Comparison of ENCODE assay signal across 9 mouse cellular contexts in genomic region chr11:36334100-36334735, GRCm38 (mm10).
DNase-seq lines count a peak whose midpoint lies in the region; ATAC-seq and TF ChIP-seq lines count a peak whose summit lies in the region.
"Had no signal": no experiment of that assay in that cellular context is flagged by ENCODE, and none has a peak within 500 bp of the region (broad histone marks: within the 10 kb centered on the region; RNA-seq: fewer than 3 reads in every experiment).

No protein-coding gene starts in this region.

- H3K27ac ChIP-seq in hindbrain, embryonic 10.5 days, result 0 out of 2 replicates have a peak overlapping the region, but pooled peaks have one; percentile 50
- H3K27ac ChIP-seq in hindbrain, embryonic 12.5 days, result no peak overlapping the region
- H3K27ac ChIP-seq in forebrain, postnatal 0 days (ENCODE audit: low read depth, low read length), result no peak overlapping the region
- H3K27ac ChIP-seq in midbrain, embryonic 14.5 days (replicated peaks; ENCODE audit: low read depth, low read length), result peak overlapping the region; percentile 42; the same call in 1 of the 2 replicates

- no peaks in the 10 kb centered on the region for H3K36me3 ChIP-seq in hindbrain, embryonic 10.5 days
- H3K36me3 ChIP-seq in hindbrain, embryonic 12.5 days, result no peaks in the 10 kb centered on the region
- H3K36me3 ChIP-seq in forebrain, postnatal 0 days (ENCODE audit: insufficient read depth), result no peaks in the 10 kb centered on the region
- H3K36me3 ChIP-seq in midbrain, embryonic 14.5 days (ENCODE audit: control insufficient read depth, insufficient read depth, low read length), result no peaks in the 10 kb centered on the region

- intact Hi-C loops in heart, postnatal 10 days (cut with DNase I), result no loop called here

- 15% methylated on average over 7 of the region's 7 CpGs for WGBS in hindbrain, embryonic 10.5 days
- WGBS in hindbrain, embryonic 12.5 days, result 10% methylated on average over 7 of the region's 7 CpGs
- WGBS in forebrain, postnatal 0 days, result 9% methylated on average over 7 of the region's 7 CpGs
- 7% methylated on average over 7 of the region's 7 CpGs for WGBS in midbrain, embryonic 14.5 days

- H3K4me1 ChIP-seq in hindbrain, embryonic 10.5 days (replicated peaks), result peaks cover 30% of the 10 kb centered on the region
- peaks cover 14% of the 10 kb centered on the region for H3K4me1 ChIP-seq in hindbrain, embryonic 12.5 days
- H3K4me1 ChIP-seq in forebrain, postnatal 0 days (ENCODE audit: insufficient read depth), result peaks cover 27% of the 10 kb centered on the region
- peaks cover 30% of the 10 kb centered on the region for H3K4me1 ChIP-seq in midbrain, embryonic 14.5 days (ENCODE audit: control insufficient read depth, insufficient read depth, low read length)

- no peaks in the 10 kb centered on the region for H3K27me3 ChIP-seq in hindbrain, embryonic 10.5 days (ENCODE audit: insufficient read depth, poor library complexity, severe bottlenecking)
- H3K27me3 ChIP-seq in hindbrain, embryonic 12.5 days, result no peaks in the 10 kb centered on the region
- H3K27me3 ChIP-seq in forebrain, postnatal 0 days (ENCODE audit: insufficient read depth, low read length), result no peaks in the 10 kb centered on the region
- H3K27me3 ChIP-seq in midbrain, embryonic 14.5 days (ENCODE audit: control insufficient read depth, insufficient read depth, low read length), result no peaks in the 10 kb centered on the region

- no peaks in the 10 kb centered on the region for H3K9me3 ChIP-seq in hindbrain, embryonic 10.5 days
- H3K9me3 ChIP-seq in hindbrain, embryonic 12.5 days (replicated peaks), result no peaks in the 10 kb centered on the region
- H3K9me3 ChIP-seq in forebrain, postnatal 0 days (ENCODE audit: low read length), result no peaks in the 10 kb centered on the region
- no peaks in the 10 kb centered on the region for H3K9me3 ChIP-seq in midbrain, embryonic 14.5 days (ENCODE audit: control insufficient read depth, low read length)

- ATAC-seq in hindbrain, embryonic 12.5 days (ENCODE audit: low FRiP score), result no peak
- 0 out of 2 replicates have a peak, but pooled peaks have one; percentile 16 for ATAC-seq in forebrain, postnatal 0 days
- ATAC-seq in midbrain, embryonic 14.5 days (ENCODE audit: low FRiP score, low TSS enrichment), result peak; percentile 50; the same call in 1 of the 2 replicates

- peak; percentile 52 for DNase-seq in hindbrain, embryonic 10.5 days (ENCODE audit: low spot score)
- DNase-seq in brain, adult 2 months (ENCODE audit: low read depth, low spot score), result peak; percentile 59
- DNase-seq in forebrain, postnatal 0 days, result no peak
- peak; percentile 59 for DNase-seq in midbrain, embryonic 14.5 days
- no peak for DNase-seq in ovary, adult 18-20 months (ENCODE audit: low spot score)
- DNase-seq in urinary bladder, postnatal 14 days (ENCODE audit: low spot score), result no peak
- no peak for DNase-seq in heart, postnatal 10 days
- DNase-seq: lung, postnatal 14 days had no signal

- TF ChIP-seq CTCF in forebrain, postnatal 0 days (IDR thresholded peaks at IDR 0.05; ENCODE audit: low read depth), result no peak

- no peak overlapping the region for H3K4me3 ChIP-seq in hindbrain, embryonic 10.5 days
- no peak overlapping the region for H3K4me3 ChIP-seq in hindbrain, embryonic 12.5 days
- no peak overlapping the region for H3K4me3 ChIP-seq in forebrain, postnatal 0 days (ENCODE audit: low read depth, low read length)
- H3K4me3 ChIP-seq in midbrain, embryonic 14.5 days (replicated peaks; ENCODE audit: low read depth, low read length), result no peak overlapping the region

- H3K4me2 ChIP-seq in hindbrain, embryonic 12.5 days (replicated peaks), result no peak overlapping the region
- H3K4me2 ChIP-seq in forebrain, postnatal 0 days (ENCODE audit: low read depth), result no peak overlapping the region
- H3K4me2 ChIP-seq in midbrain, embryonic 14.5 days (ENCODE audit: low read length), result no peak overlapping the region

- H3K9ac ChIP-seq in hindbrain, embryonic 12.5 days, result no peak overlapping the region
- H3K9ac ChIP-seq in forebrain, postnatal 0 days, result no peak overlapping the region
- H3K9ac ChIP-seq in midbrain, embryonic 14.5 days (replicated peaks; ENCODE audit: low read length), result no peak overlapping the region

Comparison
In these comparisons a context has a peak if more than half of its experiments do, and no peak if none do; other contexts are left out.
1. H3K27ac ChIP-seq: peak in hindbrain, embryonic 10.5 days (single experiment) and midbrain, embryonic 14.5 days (single experiment); none in hindbrain, embryonic 12.5 days (single experiment) and forebrain, postnatal 0 days (single experiment).
2. DNase-seq: peak in hindbrain, embryonic 10.5 days (single experiment), brain, adult 2 months (single experiment) and midbrain, embryonic 14.5 days (single experiment); none in forebrain, postnatal 0 days (single experiment), ovary, adult 18-20 months (single experiment), urinary bladder, postnatal 14 days (single experiment) and heart, postnatal 10 days (0 of 2).